Mouse (Mus musculus) forebrain, embryonic 14.5 days (tissue): ENCODE measurements at regions not wholly inside any gene's neighbourhood (a gene's known extent, or its start where the extent isn't known, plus 50 kb on each side); places are given as distances from the start of the nearest gene placed in this dataset.

ENCODE experiments used
- ATAC-seq: fragments of 200-750 bp; cut with Nextera tagmentation; 2 replicates; pipeline ENCODE4 v1.8.0; 2017; ENCODE audit warnings: mild to moderate bottlenecking, moderate library complexity
- DNase-seq: peaks from one replicate; pipeline ENCODE4 v3.0.0-alpha.2; 2015; ENCODE audit warnings: low spot score
- H3K27ac ChIP-seq: fragments of 300-500 bp; sonication (generic); 2 replicates; pipeline ENCODE4 v1.5.1; 2014; ENCODE audit warnings: low read depth, mild to moderate bottlenecking, control low read depth, low read length, moderate library complexity
- H3K27me3 ChIP-seq: fragments of 300-500 bp; sonication (generic); replicated peaks from 2 replicates; pipeline ENCODE4 v1.6.1; 2014; ENCODE audit warnings: low read length, control low read depth, mixed read lengths; ENCODE audit not compliant: control insufficient read depth, insufficient read depth
- H3K36me3 ChIP-seq: fragments of 300-500 bp; sonication (generic); 2 replicates; pipeline ENCODE4 v1.6.1; 2014; ENCODE audit warnings: low read length, control low read depth; ENCODE audit not compliant: control insufficient read depth, insufficient read depth
- H3K4me1 ChIP-seq: fragments of 300-500 bp; sonication (generic); 2 replicates; pipeline ENCODE4 v1.6.1; 2014; ENCODE audit warnings: antibody characterized with exemption, low read length, control low read depth; ENCODE audit not compliant: control insufficient read depth, insufficient read depth
- H3K4me2 ChIP-seq: fragments of 300-500 bp; sonication (generic); 2 replicates; pipeline ENCODE4 v1.6.1; 2014; ENCODE audit warnings: mild to moderate bottlenecking, control low read depth, low read length
- H3K4me3 ChIP-seq: fragments of 300-500 bp; sonication (generic); 2 replicates; pipeline ENCODE4 v1.5.1; 2014; ENCODE audit warnings: low read depth, low read length, control low read depth
- H3K9ac ChIP-seq: fragments of 300-500 bp; sonication (generic); 2 replicates; pipeline ENCODE4 v1.6.1; 2014; ENCODE audit warnings: mild to moderate bottlenecking, low read length, control low read depth, moderate library complexity
- H3K9me3 ChIP-seq: fragments of 300-500 bp; sonication (generic); replicated peaks from 2 replicates; pipeline ENCODE4 v1.6.1; 2016; ENCODE audit warnings: low read length, control low read depth, mixed read lengths; ENCODE audit not compliant: control insufficient read depth
- WGBS: fragments of 180-500 bp; shearing (Covaris S2); extraction: QIAGEN DNeasy Blood & Tissue Kit; methylation state at CpG from one replicate; pipeline ENCODE4 v1.1.7; 2014; 5-methylcytosine and 5-hydroxymethylcytosine counted together

- DNase-seq (no peak), ATAC-seq (no peak)
- Histone ChIP-seq H3K4me2 (no peak overlapping the region), H3K36me3 (no peaks in the 10 kb centered on the region), H3K27me3 (no peaks in the 10 kb centered on the region), H3K4me3 (no peak overlapping the region), H3K9ac (no peak overlapping the region), H3K4me1 (no peaks in the 10 kb centered on the region), H3K9me3 (no peaks in the 10 kb centered on the region), H3K27ac (no peak overlapping the region)
- 86% methylated on average over 4 of the region's 4 CpGs for WGBS
Observed at GRCm38 (mm10) chr2:123267036-123267435, 502.0 kb downstream of the Sqor start.

GRCm38 (mm10) chr2:123274866-123275735 is 510.1 kb downstream of the Sqor start:
- Histone ChIP-seq H3K9ac (no peak overlapping the region), H3K27me3 (no peaks in the 10 kb centered on the region), H3K36me3 (no peaks in the 10 kb centered on the region), H3K4me3 (no peak overlapping the region), H3K9me3 (no peaks in the 10 kb centered on the region), H3K4me2 (no peak overlapping the region), H3K4me1 (no peaks in the 10 kb centered on the region), H3K27ac (no peak overlapping the region)
- WGBS, result 83% methylated on average over 9 of the region's 9 CpGs
- peak; percentile 20 for DNase-seq
- ATAC-seq, result no peak

GRCm38 (mm10) chr2:123275736-123276330 is 510.8 kb downstream of the Sqor start:
- no peak for ATAC-seq
- no peaks in the 10 kb centered on the region for H3K9me3 ChIP-seq
- WGBS, result 75% methylated on average over 6 of the region's 6 CpGs
- no peak overlapping the region for H3K9ac ChIP-seq
- peak; percentile 9 for DNase-seq
- no peaks in the 10 kb centered on the region for H3K4me1 ChIP-seq
- H3K4me2 ChIP-seq, result no peak overlapping the region
- no peaks in the 10 kb centered on the region for H3K36me3 ChIP-seq
- no peaks in the 10 kb centered on the region for H3K27me3 ChIP-seq
- no peak overlapping the region for H3K27ac ChIP-seq
- H3K4me3 ChIP-seq, result no peak overlapping the region

GRCm38 (mm10) chr2:123311554-123312276 is 546.7 kb downstream of the Sqor start:
- Histone ChIP-seq H3K9ac (no peak overlapping the region), H3K4me3 (no peak overlapping the region), H3K4me1 (no peaks in the 10 kb centered on the region), H3K27ac (no peak overlapping the region), H3K9me3 (no peaks in the 10 kb centered on the region), H3K4me2 (no peak overlapping the region), H3K36me3 (no peaks in the 10 kb centered on the region), H3K27me3 (no peaks in the 10 kb centered on the region)
- peak; percentile 33; the same call in 1 of the 2 replicates for ATAC-seq
- WGBS, result 74% methylated on average over 6 of the region's 6 CpGs
- no peak for DNase-seq

- no peaks in the 10 kb centered on the region for H3K27me3 ChIP-seq
- H3K36me3 ChIP-seq, result no peaks in the 10 kb centered on the region
- WGBS, result 19% methylated on average over 8 of the region's 8 CpGs
- H3K4me2 ChIP-seq, result no peak overlapping the region
- ATAC-seq (peak; percentile 96), DNase-seq (peak; percentile 89)
- H3K27ac ChIP-seq, result no peak overlapping the region
- H3K9me3 ChIP-seq, result no peaks in the 10 kb centered on the region
- no peaks in the 10 kb centered on the region; the same call in 1 of the 2 replicates for H3K4me1 ChIP-seq
- no peak overlapping the region for H3K4me3 ChIP-seq
- no peak overlapping the region for H3K9ac ChIP-seq
Observed at GRCm38 (mm10) chr2:123312277-123312617, 547.2 kb downstream of the Sqor start.

GRCm38 (mm10) chr2:123320448-123321097 is 555.5 kb downstream of the Sqor start:
- ATAC-seq (no peak), DNase-seq (no peak)
- no peak overlapping the region for H3K9ac ChIP-seq
- no peak overlapping the region for H3K27ac ChIP-seq
- H3K4me2 ChIP-seq, result no peak overlapping the region
- WGBS, result 94% methylated on average over 4 of the region's 4 CpGs
- H3K9me3 ChIP-seq, result no peaks in the 10 kb centered on the region
- H3K4me3 ChIP-seq, result no peak overlapping the region
- H3K36me3 ChIP-seq, result no peaks in the 10 kb centered on the region
- H3K27me3 ChIP-seq, result no peaks in the 10 kb centered on the region
- peaks cover 4% of the 10 kb centered on the region for H3K4me1 ChIP-seq

- ATAC-seq, result 0 out of 2 replicates have a peak, but pooled peaks have one; percentile 32
- H3K9me3 ChIP-seq, result no peaks in the 10 kb centered on the region
- H3K36me3 ChIP-seq, result no peaks in the 10 kb centered on the region
- H3K4me3 ChIP-seq, result no peak overlapping the region
- peak; percentile 43 for DNase-seq
- H3K27ac ChIP-seq, result no peak overlapping the region
- no peak overlapping the region for H3K9ac ChIP-seq
- peaks cover 2% of the 10 kb centered on the region; the same call in 1 of the 2 replicates for H3K4me1 ChIP-seq
- H3K4me2 ChIP-seq, result no peak overlapping the region
- 81% methylated on average over 3 of the region's 3 CpGs for WGBS
- no peaks in the 10 kb centered on the region for H3K27me3 ChIP-seq
Observed at GRCm38 (mm10) chr2:123323769-123324168, 558.7 kb downstream of the Sqor start.

GRCm38 (mm10) chr2:123324896-123325295 is 559.9 kb downstream of the Sqor start:
- peaks cover 2% of the 10 kb centered on the region; the same call in 1 of the 2 replicates for H3K4me1 ChIP-seq
- H3K4me2 ChIP-seq, result no peak overlapping the region
- H3K9me3 ChIP-seq, result no peaks in the 10 kb centered on the region
- no peak overlapping the region for H3K9ac ChIP-seq
- no peak overlapping the region for H3K4me3 ChIP-seq
- H3K27ac ChIP-seq, result no peak overlapping the region
- H3K36me3 ChIP-seq, result no peaks in the 10 kb centered on the region
- DNase-seq, result no peak
- WGBS, result 80% methylated on average over 2 of the region's 2 CpGs
- no peaks in the 10 kb centered on the region for H3K27me3 ChIP-seq
- no peak for ATAC-seq
